Mouse (Mus musculus): ENCODE results near the gene Dcp1a. TPM values are rescaled to one million over a fixed set of nuclear protein-coding genes. Genes with fewer than 3 reads are reported as not detected.
A peak's percentile ranks its signal among the peaks of the same experiment; 100 is the strongest.

Gene Dcp1a
- polyA plus RNA-seq, 1 experiment from 2014 or later: 21.2 TPM

GRCm38 (mm10) chr14:30548965-30549776 is 69.8 kb downstream of the Dcp1a start:
- ATAC-seq (ENCODE audit: low read depth) (peak; percentile 95), DNase-seq (ENCODE audit: low spot score) (peak; percentile 98)
- H3K4me2 ChIP-seq (ENCODE audit: low read depth, low read length): peak overlapping the region; percentile 92
- WGBS: under 1% methylated on average over 40 of the region's 69 CpGs
- H3K27ac ChIP-seq (replicated peaks; ENCODE audit: low read depth, low read length): peak overlapping the region; percentile 90
- no peaks in the 10 kb centered on the region for H3K9me3 ChIP-seq (ENCODE audit: control insufficient read depth, low read length)
- no peaks in the 10 kb centered on the region for H3K36me3 ChIP-seq (ENCODE audit: control insufficient read depth, insufficient read depth, low read length)
- peak overlapping the region; percentile 75 for H3K4me3 ChIP-seq (ENCODE audit: low read depth, low read length)
- peaks cover 25% of the 10 kb centered on the region for H3K4me1 ChIP-seq (ENCODE audit: control insufficient read depth, insufficient read depth, low read length)
- peak overlapping the region; percentile 88 for H3K9ac ChIP-seq (ENCODE audit: low read depth, low read length)
- H3K27me3 ChIP-seq (replicated peaks; ENCODE audit: control insufficient read depth, insufficient read depth, low read length): no peaks in the 10 kb centered on the region

- 0% methylated on average over 10 of the region's 10 CpGs for WGBS
- DNase-seq (ENCODE audit: low spot score): peak; percentile 33
- ATAC-seq (ENCODE audit: low read depth): peak; percentile 1; the same call in 1 of the 2 replicates
Measured at GRCm38 (mm10) chr14:30549777-30550149, 70.4 kb downstream of the Dcp1a start.

GRCm38 (mm10) chr14:30550232-30551070 is 71.1 kb downstream of the Dcp1a start:
- H3K27ac ChIP-seq (replicated peaks; ENCODE audit: low read depth, low read length): peak overlapping the region; percentile 90; the same call in 1 of the 2 replicates

More at GRCm38 (mm10) chr14:30549777-30550149, 70.4 kb downstream of the Dcp1a start:
- Histone ChIP-seq H3K4me1 (ENCODE audit: control insufficient read depth, insufficient read depth, low read length) (peaks cover 25% of the 10 kb centered on the region), H3K4me2 (ENCODE audit: low read depth, low read length) (peak overlapping the region; percentile 92), H3K9me3 (ENCODE audit: control insufficient read depth, low read length) (no peaks in the 10 kb centered on the region), H3K36me3 (ENCODE audit: control insufficient read depth, insufficient read depth, low read length) (peaks cover 2% of the 10 kb centered on the region; the same call in 1 of the 2 replicates), H3K4me3 (ENCODE audit: low read depth, low read length) (peak overlapping the region; percentile 75), H3K27ac (replicated peaks; ENCODE audit: low read depth, low read length) (peak overlapping the region; percentile 90), H3K9ac (ENCODE audit: low read depth, low read length) (peak overlapping the region; percentile 88), H3K27me3 (replicated peaks; ENCODE audit: control insufficient read depth, insufficient read depth, low read length) (no peaks in the 10 kb centered on the region)

GRCm38 (mm10) chr14:30551509-30551908 is 72.2 kb downstream of the Dcp1a start:
- no peak for ATAC-seq (ENCODE audit: low read depth)
- H3K4me3 ChIP-seq (ENCODE audit: low read depth, low read length): peak overlapping the region; percentile 75; the same call in 1 of the 2 replicates
- no peak overlapping the region for H3K27ac ChIP-seq (replicated peaks; ENCODE audit: low read depth, low read length)
- no peaks in the 10 kb centered on the region for H3K9me3 ChIP-seq (ENCODE audit: control insufficient read depth, low read length)
- no peak overlapping the region for H3K9ac ChIP-seq (ENCODE audit: low read depth, low read length)
- no peak for DNase-seq (ENCODE audit: low spot score)
- peak overlapping the region; percentile 92 for H3K4me2 ChIP-seq (ENCODE audit: low read depth, low read length)
- no peaks in the 10 kb centered on the region for H3K27me3 ChIP-seq (replicated peaks; ENCODE audit: control insufficient read depth, insufficient read depth, low read length)
- H3K4me1 ChIP-seq (ENCODE audit: control insufficient read depth, insufficient read depth, low read length): peaks cover 25% of the 10 kb centered on the region
- peaks cover 17% of the 10 kb centered on the region for H3K36me3 ChIP-seq (ENCODE audit: control insufficient read depth, insufficient read depth, low read length)
- WGBS: 79% methylated on average over 5 of the region's 5 CpGs

More at GRCm38 (mm10) chr14:30550232-30551070, 71.1 kb downstream of the Dcp1a start:
- peak overlapping the region; percentile 92 for H3K4me2 ChIP-seq (ENCODE audit: low read depth, low read length)
- 32% methylated on average over 8 of the region's 8 CpGs for WGBS
- peak overlapping the region; percentile 75 for H3K4me3 ChIP-seq (ENCODE audit: low read depth, low read length)
- ATAC-seq (ENCODE audit: low read depth) (no peak), DNase-seq (ENCODE audit: low spot score) (no peak)
- H3K4me1 ChIP-seq (ENCODE audit: control insufficient read depth, insufficient read depth, low read length): peaks cover 25% of the 10 kb centered on the region
- H3K9me3 ChIP-seq (ENCODE audit: control insufficient read depth, low read length): no peaks in the 10 kb centered on the region
- peaks cover 6% of the 10 kb centered on the region; the same call in 1 of the 2 replicates for H3K36me3 ChIP-seq (ENCODE audit: control insufficient read depth, insufficient read depth, low read length)
- peak overlapping the region; percentile 88 for H3K9ac ChIP-seq (ENCODE audit: low read depth, low read length)
- no peaks in the 10 kb centered on the region for H3K27me3 ChIP-seq (replicated peaks; ENCODE audit: control insufficient read depth, insufficient read depth, low read length)

GRCm38 (mm10) chr14:30551981-30552380 is 72.6 kb downstream of the Dcp1a start:
- peaks cover 25% of the 10 kb centered on the region for H3K4me1 ChIP-seq (ENCODE audit: control insufficient read depth, insufficient read depth, low read length)
- no peak for ATAC-seq (ENCODE audit: low read depth)
- no peak overlapping the region for H3K9ac ChIP-seq (ENCODE audit: low read depth, low read length)
- H3K4me3 ChIP-seq (ENCODE audit: low read depth, low read length): no peak overlapping the region
- H3K4me2 ChIP-seq (ENCODE audit: low read depth, low read length): no peak overlapping the region
- no peaks in the 10 kb centered on the region for H3K27me3 ChIP-seq (replicated peaks; ENCODE audit: control insufficient read depth, insufficient read depth, low read length)
- H3K27ac ChIP-seq (replicated peaks; ENCODE audit: low read depth, low read length): no peak overlapping the region
- H3K9me3 ChIP-seq (ENCODE audit: control insufficient read depth, low read length): no peaks in the 10 kb centered on the region
- WGBS: 91% methylated on average over 2 of the region's 2 CpGs
- peaks cover 21% of the 10 kb centered on the region for H3K36me3 ChIP-seq (ENCODE audit: control insufficient read depth, insufficient read depth, low read length)
- no peak for DNase-seq (ENCODE audit: low spot score)

GRCm38 (mm10) chr14:30553185-30553584 is 73.8 kb downstream of the Dcp1a start:
- ATAC-seq (ENCODE audit: low read depth) (no peak), DNase-seq (ENCODE audit: low spot score) (no peak)
- 87% methylated on average over 4 of the region's 4 CpGs for WGBS
- H3K27me3 ChIP-seq (replicated peaks; ENCODE audit: control insufficient read depth, insufficient read depth, low read length): no peaks in the 10 kb centered on the region
- peaks cover 25% of the 10 kb centered on the region for H3K36me3 ChIP-seq (ENCODE audit: control insufficient read depth, insufficient read depth, low read length)
- H3K9me3 ChIP-seq (ENCODE audit: control insufficient read depth, low read length): no peaks in the 10 kb centered on the region
- no peak overlapping the region for H3K4me3 ChIP-seq (ENCODE audit: low read depth, low read length)
- H3K4me1 ChIP-seq (ENCODE audit: control insufficient read depth, insufficient read depth, low read length): peaks cover 21% of the 10 kb centered on the region
- no peak overlapping the region for H3K9ac ChIP-seq (ENCODE audit: low read depth, low read length)
- H3K4me2 ChIP-seq (ENCODE audit: low read depth, low read length): no peak overlapping the region
- no peak overlapping the region for H3K27ac ChIP-seq (replicated peaks; ENCODE audit: low read depth, low read length)

- Histone ChIP-seq H3K4me1 (ENCODE audit: control insufficient read depth, insufficient read depth, low read length) (peaks cover under 1% of the 10 kb centered on the region; the same call in 1 of the 2 replicates), H3K9me3 (ENCODE audit: control insufficient read depth, low read length) (no peaks in the 10 kb centered on the region), H3K9ac (ENCODE audit: low read depth, low read length) (no peak overlapping the region), H3K27me3 (replicated peaks; ENCODE audit: control insufficient read depth, insufficient read depth, low read length) (no peaks in the 10 kb centered on the region), H3K4me2 (ENCODE audit: low read depth, low read length) (no peak overlapping the region), H3K4me3 (ENCODE audit: low read depth, low read length) (no peak overlapping the region), H3K27ac (replicated peaks; ENCODE audit: low read depth, low read length) (no peak overlapping the region), H3K36me3 (ENCODE audit: control insufficient read depth, insufficient read depth, low read length) (peaks cover 60% of the 10 kb centered on the region)
- DNase-seq (ENCODE audit: low spot score) (no peak), ATAC-seq (ENCODE audit: low read depth) (no peak)
- 90% methylated on average over 2 of the region's 2 CpGs for WGBS
Measured at GRCm38 (mm10) chr14:30556651-30557050, 77.3 kb downstream of the Dcp1a start.

- no peak overlapping the region for H3K9ac ChIP-seq (ENCODE audit: low read depth, low read length)
- 72% methylated on average over 9 of the region's 9 CpGs for WGBS
- peaks cover 63% of the 10 kb centered on the region for H3K36me3 ChIP-seq (ENCODE audit: control insufficient read depth, insufficient read depth, low read length)
- H3K27ac ChIP-seq (replicated peaks; ENCODE audit: low read depth, low read length): 0 out of 2 replicates have a peak overlapping the region, but pooled peaks have one; percentile 17
- H3K27me3 ChIP-seq (replicated peaks; ENCODE audit: control insufficient read depth, insufficient read depth, low read length): no peaks in the 10 kb centered on the region
- no peaks in the 10 kb centered on the region for H3K9me3 ChIP-seq (ENCODE audit: control insufficient read depth, low read length)
- no peaks in the 10 kb centered on the region for H3K4me1 ChIP-seq (ENCODE audit: control insufficient read depth, insufficient read depth, low read length)
- no peak overlapping the region for H3K4me3 ChIP-seq (ENCODE audit: low read depth, low read length)
- no peak overlapping the region for H3K4me2 ChIP-seq (ENCODE audit: low read depth, low read length)
- DNase-seq (ENCODE audit: low spot score) (peak; percentile 29), ATAC-seq (ENCODE audit: low read depth) (no peak)
Measured at GRCm38 (mm10) chr14:30557730-30558129, 78.4 kb downstream of the Dcp1a start.
